ENCODE assay signal across 12 mouse cellular contexts in genomic region chr7:121074801-121075400, GRCm38 (mm10). TPM values are rescaled to one million over a fixed set of nuclear protein-coding genes. Genes with fewer than 3 reads are reported as not detected.
A peak's percentile ranks its signal among the peaks of the same experiment; 100 is the strongest.
DNase-seq lines count a peak whose midpoint lies in the region; ATAC-seq lines count a peak whose summit lies in the region.
"Had no signal": no experiment of that assay in that cellular context is flagged by ENCODE, and none has a peak within 500 bp of the region (broad histone marks: within the 10 kb centered on the region; RNA-seq: fewer than 3 reads in every experiment).

No protein-coding gene starts in this region.

- no peak for ATAC-seq in kidney, embryonic 15.5 days (replicated peaks; ENCODE audit: low FRiP score)

- no peak for DNase-seq in kidney, postnatal 4 days
- DNase-seq in fibroblast of lung, adult 2 months (ENCODE audit: low read depth) = peak; percentile 44
- peak; percentile 26 for DNase-seq in heart, postnatal 4 days
- DNase-seq in lung, postnatal 4 days = peak; percentile 47 to 65
- DNase-seq in embryo, embryonic 10 days (ENCODE audit: low spot score) = no peak
- no peak for DNase-seq in natural killer cell, adult 2 months (ENCODE audit: low spot score in 2 of 2)
- DNase-seq in gastrocnemius, postnatal 10 days = no peak
- DNase-seq: right cerebral cortex, postnatal 25 days; thymus, adult 2 months had no signal

- no peaks in the 10 kb centered on the region for H3K27me3 ChIP-seq in kidney, embryonic 15.5 days
- H3K27me3 ChIP-seq: hindbrain, embryonic 15.5 days; limb, embryonic 13.5 days had no signal

- H3K9ac ChIP-seq in kidney, embryonic 15.5 days = no peak overlapping the region
- H3K9ac ChIP-seq: hindbrain, embryonic 15.5 days; limb, embryonic 13.5 days had no signal

- H3K4me3 ChIP-seq in kidney, embryonic 15.5 days (replicated peaks) = no peak overlapping the region
- H3K4me3 ChIP-seq: hindbrain, embryonic 15.5 days; limb, embryonic 13.5 days had no signal

- 67% methylated on average over 6 of the region's 6 CpGs for WGBS in kidney, embryonic 15.5 days

- H3K36me3 ChIP-seq in kidney, embryonic 15.5 days = peaks cover 60% of the 10 kb centered on the region

- H3K9me3 ChIP-seq in kidney, embryonic 15.5 days (replicated peaks) = no peaks in the 10 kb centered on the region
- H3K9me3 ChIP-seq: hindbrain, embryonic 15.5 days; limb, embryonic 13.5 days had no signal

- H3K27ac ChIP-seq in kidney, embryonic 15.5 days = peak overlapping the region; percentile 38
- H3K27ac ChIP-seq: hindbrain, embryonic 15.5 days; limb, embryonic 13.5 days had no signal

- H3K4me1 ChIP-seq in kidney, embryonic 15.5 days = peaks cover 8% of the 10 kb centered on the region

- H3K4me2 ChIP-seq in kidney, embryonic 15.5 days = no peak overlapping the region
- H3K4me2 ChIP-seq: hindbrain, embryonic 15.5 days; limb, embryonic 13.5 days had no signal

RNA-seq across cellular contexts. Expression of gene Igsf6, which starts 0.5 kb away (rescaled TPM):
- 1.7 and 2.2 TPM in 2 replicates for polyA plus RNA-seq in kidney, embryonic 15.5 days (2015; fragmentation: Nextera tagmentation; extraction: Ambion mirVana)
- total RNA-seq in heart, postnatal 4 days (2021) = under 1 TPM; 0.48 to 0.81 TPM
- total RNA-seq in gastrocnemius, postnatal 10 days (2021) = 1 to 10 TPM in 1 of 2 experiments, under 1 TPM in 1; 0.78 to 1.5 TPM

RNA-seq across cellular contexts. Expression of gene Otoa, which starts 6.5 kb away (rescaled TPM):
- polyA plus RNA-seq in kidney, embryonic 15.5 days (2015; fragmentation: Nextera tagmentation; extraction: Ambion mirVana) = 0.09 and 0.13 TPM in 2 replicates
- 1 to 10 TPM; 5.0 to 5.5 TPM for total RNA-seq in heart, postnatal 4 days (2021)
- 1 to 10 TPM; 1.0 to 1.5 TPM for total RNA-seq in gastrocnemius, postnatal 10 days (2021)

RNA-seq across cellular contexts. Expression of gene Mettl9, which starts 40.7 kb away (rescaled TPM):
- 163 and 173 TPM in 2 replicates for polyA plus RNA-seq in kidney, embryonic 15.5 days (2015; fragmentation: Nextera tagmentation; extraction: Ambion mirVana)
- 100 to 1,000 TPM; 127 TPM for total RNA-seq in heart, postnatal 4 days (2021)
- total RNA-seq in gastrocnemius, postnatal 10 days (2021) = 10 to 100 TPM; 41.8 to 48.8 TPM

Comparison
In these comparisons a context has a peak if more than half of its experiments do, and no peak if none do; other contexts are left out.
1. DNase-seq: peak in fibroblast of lung, adult 2 months (single experiment), heart, postnatal 4 days (single experiment) and lung, postnatal 4 days (2 of 2); none in kidney, postnatal 4 days (0 of 2), embryo, embryonic 10 days (single experiment), natural killer cell, adult 2 months (0 of 2) and gastrocnemius, postnatal 10 days (single experiment).